Mouse (Mus musculus) lung, postnatal 0 days (tissue): Measurements from ENCODE around the gene Dclk1. TPM values are rescaled to one million over a fixed set of nuclear protein-coding genes. Genes with fewer than 3 reads are reported as not detected.

Source experiments
- ATAC-seq: fragments of 200-750 bp; cut with Nextera tagmentation; 2 replicates; pipeline ENCODE4 v1.8.0; 2017; ENCODE audit warnings: moderate library complexity
- DNase-seq: peaks from one replicate; pipeline ENCODE4 v3.0.0-alpha.2; 2016; ENCODE audit warnings: low spot score
- H3K27ac ChIP-seq: fragments of 300-500 bp; sonication (generic); 2 replicates; pipeline ENCODE4 v1.5.1; 2014; ENCODE audit warnings: antibody characterized with exemption, mild to moderate bottlenecking, low read length, mixed read lengths
- H3K27me3 ChIP-seq: fragments of 300-500 bp; sonication (generic); replicated peaks from 2 replicates; pipeline ENCODE4 v1.6.1; 2014; ENCODE audit warnings: low read length, mixed read lengths; ENCODE audit not compliant: insufficient read depth
- H3K36me3 ChIP-seq: fragments of 300-500 bp; sonication (generic); 2 replicates; pipeline ENCODE4 v1.6.1; 2014; ENCODE audit warnings: low read length, mixed read lengths; ENCODE audit not compliant: insufficient read depth
- H3K4me1 ChIP-seq: fragments of 300-500 bp; sonication (generic); 2 replicates; pipeline ENCODE4 v1.6.1; 2014; ENCODE audit warnings: antibody characterized with exemption, low read depth, low read length, mixed read lengths; ENCODE audit not compliant: insufficient read depth
- H3K4me2 ChIP-seq: fragments of 300-500 bp; sonication (generic); replicated peaks from 2 replicates; pipeline ENCODE4 v1.6.1; 2014; ENCODE audit warnings: low read depth, mild to moderate bottlenecking, low read length, moderate library complexity, mixed read lengths
- H3K4me3 ChIP-seq: fragments of 300-500 bp; sonication (generic); 2 replicates; pipeline ENCODE4 v1.5.1; 2014; ENCODE audit warnings: low read depth, low read length
- H3K9ac ChIP-seq: fragments of 300-500 bp; sonication (generic); replicated peaks from 2 replicates; pipeline ENCODE4 v1.6.1; 2014; ENCODE audit warnings: low read depth, mild to moderate bottlenecking
- H3K9me3 ChIP-seq: fragments of 300-500 bp; sonication (generic); 2 replicates; pipeline ENCODE4 v1.6.1; 2016; ENCODE audit warnings: low read length, mixed read lengths
- CTCF ChIP-seq: IDR thresholded peaks from 2 replicates; pipeline ENCODE4 v1.5.1; 2016; ENCODE audit warnings: antibody characterized with exemption, mild to moderate bottlenecking
- EP300 ChIP-seq: IDR thresholded peaks from 2 replicates; pipeline ENCODE4 v1.6.1; 2016; ENCODE audit warnings: antibody characterized with exemption, mild to moderate bottlenecking, control low read depth
- WGBS: fragments of 180-500 bp; shearing (Covaris S2); extraction: QIAGEN DNeasy Blood & Tissue Kit; methylation state at CpG from one replicate; pipeline ENCODE4 v1.1.7; 2014; 5-methylcytosine and 5-hydroxymethylcytosine counted together
- polyA plus RNA-seq: library from polyadenylated mRNA; unstranded; fragments of >200 nt; fragmentation: Nextera tagmentation; extraction: Ambion mirVana; gene quantifications from 2 replicates; pipeline ENCODE4 v1.2.1, GENCODE M21; 2015

Gene Dclk1
- polyA plus RNA-seq, 1 experiment from 2014 or later = 3.1 TPM

DNA sequence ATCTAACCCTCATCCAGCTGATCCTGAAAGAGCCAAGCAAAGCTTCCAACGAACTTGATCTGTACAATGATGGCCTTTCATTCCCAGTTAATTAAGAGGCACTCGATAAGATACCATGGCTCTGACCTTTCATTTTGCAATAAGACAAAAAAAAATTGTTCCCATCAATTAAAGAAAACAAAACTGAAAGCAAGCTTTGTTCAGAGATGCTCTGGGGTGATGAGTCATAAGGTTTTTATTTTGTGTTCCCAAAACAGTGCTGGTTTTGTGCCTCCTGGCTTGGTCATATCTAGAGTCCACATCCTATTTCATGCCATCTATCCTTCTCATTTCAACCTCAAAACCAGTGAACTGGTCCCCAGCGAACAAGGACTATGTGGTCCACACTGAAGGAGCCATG, 91.3 kb downstream of the Dclk1 start:
- Histone ChIP-seq H3K4me1 (no peaks in the 10 kb centered on the region), H3K4me2 (no peak overlapping the region), H3K4me3 (no peak overlapping the region), H3K9me3 (no peaks in the 10 kb centered on the region), H3K27ac (no peak overlapping the region), H3K27me3 (no peaks in the 10 kb centered on the region), H3K36me3 (no peaks in the 10 kb centered on the region), H3K9ac (no peak overlapping the region)
- ATAC-seq = no peak
- DNase-seq = no peak
- 77% methylated on average over 3 of the region's 3 CpGs for WGBS
- TF ChIP-seq CTCF (no peak), EP300 (no peak)

DNA sequence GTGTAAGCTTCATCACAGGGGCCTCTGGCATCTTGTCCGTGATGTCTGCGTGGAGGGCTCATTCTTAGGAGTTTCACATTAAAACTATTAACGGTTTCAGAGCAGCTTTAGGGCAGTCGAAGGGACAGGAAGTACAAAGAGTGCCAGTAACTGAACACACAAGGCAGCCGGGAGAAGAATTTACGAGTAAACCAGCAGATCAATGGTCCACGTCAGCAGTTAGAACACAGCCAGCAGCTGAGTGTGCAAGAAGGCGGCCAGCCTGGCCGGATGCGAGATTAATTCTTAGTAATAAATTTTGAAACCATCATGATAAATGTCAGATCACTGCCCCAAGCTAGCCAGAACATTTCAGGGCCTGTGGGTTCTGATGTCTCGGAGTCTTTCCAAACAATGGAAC, 94.7 kb downstream of the Dclk1 start:
- TF ChIP-seq CTCF (no peak), EP300 (no peak)
- no peaks in the 10 kb centered on the region for H3K9me3 ChIP-seq
- no peak overlapping the region for H3K9ac ChIP-seq
- DNase-seq = peak; percentile 80
- WGBS = 62% methylated on average over 11 of the region's 11 CpGs
- H3K27ac ChIP-seq = no peak overlapping the region
- peak; percentile 91 for ATAC-seq
- no peak overlapping the region for H3K4me3 ChIP-seq
- H3K4me1 ChIP-seq = no peaks in the 10 kb centered on the region
- no peaks in the 10 kb centered on the region for H3K36me3 ChIP-seq
- no peak overlapping the region for H3K4me2 ChIP-seq
- H3K27me3 ChIP-seq = no peaks in the 10 kb centered on the region

DNA sequence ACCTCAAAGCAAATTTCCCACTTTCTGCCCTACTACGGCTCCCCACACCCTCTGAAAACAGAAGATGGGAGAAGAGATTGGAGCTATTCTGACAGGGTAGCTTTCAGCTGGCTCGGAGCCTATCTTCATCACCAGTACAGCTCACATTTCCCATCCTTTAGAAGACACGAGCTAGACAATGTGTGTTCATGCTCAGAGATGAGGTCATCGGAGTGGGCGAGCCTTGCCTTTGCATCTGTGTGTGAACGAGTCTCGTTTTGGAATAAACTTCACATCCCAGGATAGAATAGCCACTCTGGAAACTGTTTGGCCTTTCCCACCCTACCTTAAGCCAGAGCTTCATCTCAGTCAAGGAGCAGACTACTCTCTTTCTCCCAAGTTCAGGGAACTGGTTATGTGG, 95.5 kb downstream of the Dclk1 start:
- no peak for TF ChIP-seq EP300
- no peak for TF ChIP-seq CTCF
- H3K27ac ChIP-seq = no peak overlapping the region
- H3K4me1 ChIP-seq = no peaks in the 10 kb centered on the region
- DNase-seq = no peak
- WGBS = 74% methylated on average over 7 of the region's 7 CpGs
- no peak for ATAC-seq
- no peaks in the 10 kb centered on the region for H3K9me3 ChIP-seq
- H3K27me3 ChIP-seq = no peaks in the 10 kb centered on the region
- no peak overlapping the region for H3K9ac ChIP-seq
- no peaks in the 10 kb centered on the region for H3K36me3 ChIP-seq
- no peak overlapping the region for H3K4me3 ChIP-seq
- no peak overlapping the region for H3K4me2 ChIP-seq

DNA sequence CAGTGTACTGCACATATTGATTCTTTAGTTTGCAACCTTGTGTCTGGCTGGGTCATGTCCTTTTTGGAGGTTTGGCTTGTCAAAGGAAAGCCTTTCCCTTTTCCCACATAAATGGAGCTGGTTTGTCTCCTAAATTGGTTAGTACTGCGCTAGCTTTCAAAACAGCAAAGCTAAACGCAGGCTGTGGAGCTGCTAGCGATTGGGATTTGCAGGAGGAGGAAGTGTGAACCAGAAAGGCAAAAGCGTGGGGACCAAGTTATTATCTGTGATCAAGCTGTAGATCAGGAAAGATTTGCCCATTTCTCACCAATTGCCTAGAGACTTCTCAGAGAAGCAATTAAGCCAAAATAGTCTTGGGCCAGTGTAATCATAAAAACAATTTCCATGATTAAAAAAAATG, 100.3 kb downstream of the Dclk1 start:
- H3K9ac ChIP-seq = no peak overlapping the region
- no peaks in the 10 kb centered on the region for H3K4me1 ChIP-seq
- no peak overlapping the region for H3K4me3 ChIP-seq
- H3K4me2 ChIP-seq = no peak overlapping the region
- H3K27me3 ChIP-seq = no peaks in the 10 kb centered on the region
- ATAC-seq (no peak), DNase-seq (no peak)
- no peaks in the 10 kb centered on the region for H3K36me3 ChIP-seq
- no peak overlapping the region for H3K27ac ChIP-seq
- no peak for TF ChIP-seq CTCF
- TF ChIP-seq EP300 = no peak
- no peaks in the 10 kb centered on the region for H3K9me3 ChIP-seq
- 83% methylated on average over 4 of the region's 4 CpGs for WGBS

DNA sequence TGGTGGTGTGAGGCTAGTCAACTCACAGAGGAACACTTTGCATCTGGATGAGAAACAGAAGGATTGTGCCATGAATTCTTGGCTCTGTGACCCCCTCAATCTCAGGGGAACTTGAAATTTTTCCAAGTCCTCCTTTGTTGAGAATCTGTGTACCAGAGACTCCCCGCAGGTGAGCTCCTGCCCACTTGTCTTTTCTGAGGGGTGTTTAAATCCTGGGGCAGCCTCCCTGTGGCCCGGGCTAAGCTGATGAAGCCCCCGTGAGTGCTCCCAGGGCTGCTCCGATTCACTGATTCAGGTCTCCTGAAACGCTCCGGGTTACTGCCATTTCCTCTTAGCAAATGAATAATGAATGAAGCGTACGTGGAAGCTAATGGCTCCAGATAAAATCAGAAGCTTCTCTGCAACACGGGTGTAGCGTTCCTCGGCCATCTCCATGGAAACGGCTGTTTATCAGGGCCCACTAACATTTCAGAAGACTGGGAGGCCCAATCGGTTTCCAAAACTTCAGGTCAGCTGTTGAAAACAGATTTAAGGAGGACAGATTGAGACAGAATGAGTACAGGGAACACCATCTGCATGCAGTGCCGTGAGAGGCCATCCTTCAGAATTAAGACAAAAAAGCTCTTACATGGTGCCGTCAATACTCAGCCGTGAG, 105.3 kb downstream of the Dclk1 start:
- Histone ChIP-seq H3K4me3 (no peak overlapping the region), H3K27ac (no peak overlapping the region), H3K4me1 (peaks cover 4% of the 10 kb centered on the region; the same call in 1 of the 2 replicates), H3K36me3 (no peaks in the 10 kb centered on the region), H3K4me2 (no peak overlapping the region), H3K9ac (no peak overlapping the region), H3K9me3 (no peaks in the 10 kb centered on the region), H3K27me3 (no peaks in the 10 kb centered on the region)
- peak; percentile 14; the same call in 1 of the 2 replicates for ATAC-seq
- WGBS = 28% methylated on average over 16 of the region's 16 CpGs
- TF ChIP-seq EP300 = no peak
- no peak for TF ChIP-seq CTCF
- DNase-seq = peak; percentile 26

DNA sequence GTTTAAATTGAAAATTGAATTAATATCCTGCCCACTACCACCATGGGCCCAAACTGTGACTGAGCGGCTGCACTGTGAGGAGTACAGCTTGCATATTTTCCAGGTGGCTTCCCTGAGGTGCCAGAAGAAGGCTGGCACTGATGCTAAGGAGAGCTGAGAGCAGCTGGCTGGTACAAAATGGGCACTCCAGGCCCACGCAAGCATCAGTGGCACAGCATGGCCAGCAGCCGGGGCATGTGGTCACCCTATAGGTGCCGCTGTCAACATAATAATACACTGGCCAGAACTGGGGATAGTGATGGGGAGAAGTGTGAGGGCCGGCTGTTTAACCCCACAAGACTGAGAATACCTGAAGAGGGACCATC, 105.8 kb downstream of the Dclk1 start:
- Histone ChIP-seq H3K9me3 (no peaks in the 10 kb centered on the region), H3K9ac (no peak overlapping the region), H3K27ac (no peak overlapping the region), H3K4me2 (no peak overlapping the region), H3K36me3 (no peaks in the 10 kb centered on the region), H3K4me1 (peaks cover 4% of the 10 kb centered on the region; the same call in 1 of the 2 replicates), H3K4me3 (no peak overlapping the region), H3K27me3 (no peaks in the 10 kb centered on the region)
- no peak for TF ChIP-seq CTCF
- ATAC-seq (no peak), DNase-seq (no peak)
- 83% methylated on average over 5 of the region's 5 CpGs for WGBS

DNA sequence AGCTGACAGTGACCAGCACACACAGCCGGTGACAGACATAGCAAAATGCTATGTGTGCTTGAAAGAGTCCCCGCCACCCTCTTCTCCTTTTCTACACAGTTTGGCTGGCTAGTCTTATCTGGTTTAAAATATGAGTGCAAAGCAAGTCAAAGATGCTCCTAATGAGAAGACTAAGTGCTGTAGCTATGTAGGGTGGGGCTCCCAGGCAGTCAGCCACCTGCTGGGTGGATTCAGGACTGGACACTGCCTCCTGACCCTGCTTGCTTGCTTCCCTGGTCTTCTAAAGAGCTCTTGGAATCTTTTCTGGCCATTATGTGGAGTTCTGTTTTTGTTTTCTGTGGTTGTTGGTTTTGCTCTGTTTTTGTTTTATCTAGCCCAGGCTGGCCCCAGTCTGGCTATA, 108.0 kb downstream of the Dclk1 start:
- no peak for TF ChIP-seq CTCF
- TF ChIP-seq EP300 = no peak
- no peaks in the 10 kb centered on the region for H3K36me3 ChIP-seq
- H3K27ac ChIP-seq = no peak overlapping the region
- no peak for ATAC-seq
- H3K9me3 ChIP-seq = no peaks in the 10 kb centered on the region
- no peaks in the 10 kb centered on the region for H3K27me3 ChIP-seq
- no peak overlapping the region for H3K4me2 ChIP-seq
- no peak overlapping the region for H3K9ac ChIP-seq
- 81% methylated on average over 2 of the region's 2 CpGs for WGBS
- no peak overlapping the region for H3K4me3 ChIP-seq
- H3K4me1 ChIP-seq = peaks cover 9% of the 10 kb centered on the region; the same call in 1 of the 2 replicates
- DNase-seq = no peak
